In genomic region chr1:80213826-80214225, GRCm38 (mm10) we compare ENCODE assay signal across 9 mouse cellular contexts. TPM values are rescaled to one million over a fixed set of nuclear protein-coding genes. Genes with fewer than 3 reads are reported as not detected.
DNase-seq lines count a peak whose midpoint lies in the region; ATAC-seq and TF ChIP-seq lines count a peak whose summit lies in the region.
"Had no signal": no experiment of that assay in that cellular context is flagged by ENCODE, and none has a peak within 500 bp of the region (broad histone marks: within the 10 kb centered on the region; RNA-seq: fewer than 3 reads in every experiment).

No protein-coding gene starts in this region.

- no peaks in the 10 kb centered on the region for H3K4me1 ChIP-seq in heart, embryonic 16.5 days (ENCODE audit: control insufficient read depth, insufficient read depth, low read length)
- H3K4me1 ChIP-seq in lung, embryonic 16.5 days (replicated peaks; ENCODE audit: control insufficient read depth, insufficient read depth, low read length) = peaks cover 10% of the 10 kb centered on the region
- no peaks in the 10 kb centered on the region for H3K4me1 ChIP-seq in hindbrain, embryonic 12.5 days

- no peaks in the 10 kb centered on the region for H3K27me3 ChIP-seq in C2C12 (ENCODE audit: control insufficient read depth, insufficient read depth, insufficient read length)
- no peaks in the 10 kb centered on the region for H3K27me3 ChIP-seq in heart, embryonic 16.5 days (ENCODE audit: control insufficient read depth, insufficient read depth, low read length)
- H3K27me3 ChIP-seq in lung, embryonic 16.5 days (ENCODE audit: control insufficient read depth, insufficient read depth, low read depth, low read length) = no peaks in the 10 kb centered on the region
- H3K27me3 ChIP-seq in hindbrain, embryonic 12.5 days = no peaks in the 10 kb centered on the region

- H3K79me2 ChIP-seq in C2C12 (ENCODE audit: control insufficient read depth, insufficient read depth) = no peaks in the 10 kb centered on the region

- no peak overlapping the region for H3K4me3 ChIP-seq in C2C12 (ENCODE audit: insufficient read depth, poor library complexity, severe bottlenecking)
- H3K4me3 ChIP-seq in heart, embryonic 16.5 days (ENCODE audit: low read length) = peak overlapping the region; percentile 39
- peak overlapping the region; percentile 42 for H3K4me3 ChIP-seq in lung, embryonic 16.5 days (ENCODE audit: low read length)
- H3K4me3 ChIP-seq in hindbrain, embryonic 12.5 days = no peak overlapping the region

- no peaks in the 10 kb centered on the region for H3K79me3 ChIP-seq in C2C12 (ENCODE audit: low read depth)

- ATAC-seq in heart, embryonic 16.5 days (replicated peaks; ENCODE audit: extremely low read depth, insufficient read depth, low FRiP score) = peak; percentile 52
- ATAC-seq in lung, embryonic 16.5 days (ENCODE audit: low read depth) = peak; percentile 67
- no peak for ATAC-seq in hindbrain, embryonic 12.5 days (ENCODE audit: low FRiP score)

- no peak for TF ChIP-seq CTCF in C2C12 (IDR thresholded peaks at IDR 0.05; ENCODE audit: control insufficient read depth, insufficient read depth, insufficient read length)

- no peak overlapping the region for H3ac ChIP-seq in C2C12 (ENCODE audit: control insufficient read depth, insufficient read length, low read depth)

- DNase-seq in embryo, embryonic 10 days (ENCODE audit: low spot score) = peak; percentile 20
- DNase-seq in embryo, embryonic 9.5 days (ENCODE audit: extremely low spot score) = no peak
- no peak for DNase-seq in ovary, postnatal 36 days (ENCODE audit: low spot score)
- no peak for DNase-seq in urinary bladder, postnatal 25 days (ENCODE audit: low spot score)

- H3K9ac ChIP-seq in heart, embryonic 16.5 days (ENCODE audit: low read length) = no peak overlapping the region
- peak overlapping the region; percentile 33 for H3K9ac ChIP-seq in lung, embryonic 16.5 days (ENCODE audit: low read length)
- no peak overlapping the region for H3K9ac ChIP-seq in hindbrain, embryonic 12.5 days

- peak overlapping the region; percentile 34; the same call in 1 of the 2 replicates for H3K4me2 ChIP-seq in heart, embryonic 16.5 days (ENCODE audit: low read depth, low read length)
- H3K4me2 ChIP-seq in lung, embryonic 16.5 days (ENCODE audit: low read depth, low read length) = peak overlapping the region; percentile 35
- H3K4me2 ChIP-seq in hindbrain, embryonic 12.5 days (replicated peaks) = no peak overlapping the region
- H3K4me2 ChIP-seq: midbrain, embryonic 11.5 days had no signal

- no peaks in the 10 kb centered on the region for H3K36me3 ChIP-seq in C2C12 (ENCODE audit: control insufficient read depth, insufficient read depth)
- H3K36me3 ChIP-seq in heart, embryonic 16.5 days (ENCODE audit: control insufficient read depth, insufficient read depth) = no peaks in the 10 kb centered on the region
- H3K36me3 ChIP-seq in lung, embryonic 16.5 days (ENCODE audit: control insufficient read depth, insufficient read depth, low read length) = no peaks in the 10 kb centered on the region
- H3K36me3 ChIP-seq in hindbrain, embryonic 12.5 days = no peaks in the 10 kb centered on the region

- WGBS in heart, embryonic 16.5 days = 63% methylated on average over 9 of the region's 9 CpGs
- WGBS in lung, embryonic 16.5 days = 62% methylated on average over 9 of the region's 9 CpGs
- 65% methylated on average over 9 of the region's 9 CpGs for WGBS in hindbrain, embryonic 12.5 days

- H3K27ac ChIP-seq in heart, embryonic 16.5 days (ENCODE audit: low read length) = peak overlapping the region; percentile 74
- peak overlapping the region; percentile 84 for H3K27ac ChIP-seq in lung, embryonic 16.5 days (ENCODE audit: low read length)
- H3K27ac ChIP-seq in hindbrain, embryonic 12.5 days = no peak overlapping the region

- H3K9me3 ChIP-seq in heart, embryonic 16.5 days (replicated peaks; ENCODE audit: control insufficient read depth, low read length) = no peaks in the 10 kb centered on the region
- H3K9me3 ChIP-seq in lung, embryonic 16.5 days (ENCODE audit: control insufficient read depth, low read length) = no peaks in the 10 kb centered on the region
- no peaks in the 10 kb centered on the region for H3K9me3 ChIP-seq in hindbrain, embryonic 12.5 days (replicated peaks)

TF ChIP-seq in C2C12, 6 proteins besides CTCF, POLR2A, EP300 and RAD21:
- TF ChIP-seq FOSL1 (IDR thresholded peaks at IDR 0.05; ENCODE audit: insufficient read depth, low read length, poor library complexity, severe bottlenecking) = no peak
- peak; percentile 6 for TF ChIP-seq MYOD1 (IDR thresholded peaks at IDR 0.05; ENCODE audit: control insufficient read depth, insufficient read length, low read depth)

RNA-seq across cellular contexts. Expression of gene Fam124b, which starts 4.4 kb away (rescaled TPM):
- 0.01 TPM for polyA plus RNA-seq in C2C12 (2012; fragmentation: generic; extraction: Trizol)
- polyA plus RNA-seq in heart, embryonic 16.5 days (2015; fragmentation: Nextera tagmentation; extraction: Ambion mirVana) = 1.2 and 1.7 TPM in 2 replicates
- 4.7 and 4.8 TPM in 2 replicates for polyA plus RNA-seq in lung, embryonic 16.5 days (2015; fragmentation: Nextera tagmentation; extraction: Ambion mirVana)
- polyA plus RNA-seq in hindbrain, embryonic 12.5 days (2016; fragmentation: Nextera tagmentation; extraction: Ambion mirVana) = 0.67 and 0.89 TPM in 2 replicates

Comparison
In these comparisons a context has a peak if more than half of its experiments do, and no peak if none do; other contexts are left out.
1. H3K4me3 ChIP-seq: peak in heart, embryonic 16.5 days (single experiment) and lung, embryonic 16.5 days (single experiment); none in C2C12 (single experiment) and hindbrain, embryonic 12.5 days (single experiment).